Mouse (Mus musculus): ENCODE data around the gene Syce2.
"Not testable (repeated sequence)": the region's sequence is repeated elsewhere in the genome, so short reads cannot be mapped to it uniquely, and the experiment has no call there.

The Syce2 gene

GRCm38 (mm10) chr8:84901752-84902151, 29.8 kb downstream of the Syce2 start, which contains the start of gene Klf1:
TSS of gene Klf1 (plus strand) at chr8:84901928.
- no peak for DNase-seq (ENCODE audit: low spot score in 2 of 2)

- no peak for DNase-seq (ENCODE audit: low spot score in 2 of 2)
Measured at GRCm38 (mm10) chr8:84902367-84902919, 30.5 kb downstream of the Syce2 start.

GRCm38 (mm10) chr8:84902920-84903661, 31.2 kb downstream of the Syce2 start:
- peak; percentile 79 to 86 for DNase-seq (ENCODE audit: low spot score in 2 of 2)

GRCm38 (mm10) chr8:84904351-84904750, 32.4 kb downstream of the Syce2 start:
- DNase-seq (ENCODE audit: low spot score in 2 of 2), result no peak

GRCm38 (mm10) chr8:84907037-84907436, 35.1 kb downstream of the Syce2 start:
- DNase-seq (ENCODE audit: low spot score in 2 of 2), result no peak

- DNase-seq (ENCODE audit: low spot score in 2 of 2), result no peak
Measured at GRCm38 (mm10) chr8:84907493-84907892, 35.6 kb downstream of the Syce2 start.

GRCm38 (mm10) chr8:84907979-84908378, 36.1 kb downstream of the Syce2 start:
- DNase-seq (ENCODE audit: low spot score in 2 of 2), result not testable (repeated sequence)

GRCm38 (mm10) chr8:84908421-84909161, 36.7 kb downstream of the Syce2 start, which contains the start of gene Dnase2a:
TSS of gene Dnase2a (plus strand) at chr8:84908560.
- DNase-seq (ENCODE audit: low spot score in 2 of 2), result peak; percentile 77 to 84

GRCm38 (mm10) chr8:84909162-84909767, 37.4 kb downstream of the Syce2 start:
- no peak for DNase-seq (ENCODE audit: low spot score in 2 of 2)

- no peak for DNase-seq (ENCODE audit: low spot score in 2 of 2)
Measured at GRCm38 (mm10) chr8:84909949-84910348, 38.0 kb downstream of the Syce2 start.

- DNase-seq (ENCODE audit: low spot score in 2 of 2), result no peak
Measured at GRCm38 (mm10) chr8:84910551-84910950, 38.6 kb downstream of the Syce2 start.

GRCm38 (mm10) chr8:84911854-84912253, 39.9 kb downstream of the Syce2 start:
- no peak for DNase-seq (ENCODE audit: low spot score in 2 of 2)

GRCm38 (mm10) chr8:84912391-84912790, 40.5 kb downstream of the Syce2 start:
- no peak for DNase-seq (ENCODE audit: low spot score in 2 of 2)

GRCm38 (mm10) chr8:84912895-84913501, 41.1 kb downstream of the Syce2 start:
- no peak for DNase-seq (ENCODE audit: low spot score in 2 of 2)

GRCm38 (mm10) chr8:84913502-84913900, 41.6 kb downstream of the Syce2 start:
- no peak for DNase-seq (ENCODE audit: low spot score in 2 of 2)

GRCm38 (mm10) chr8:84913960-84914359, 42.0 kb downstream of the Syce2 start:
- no peak for DNase-seq (ENCODE audit: low spot score in 2 of 2)

- DNase-seq (ENCODE audit: low spot score in 2 of 2), result no peak
Measured at GRCm38 (mm10) chr8:84915269-84915668, 43.4 kb downstream of the Syce2 start.

- no peak for DNase-seq (ENCODE audit: low spot score in 2 of 2)
Measured at GRCm38 (mm10) chr8:84917781-84918180, 45.9 kb downstream of the Syce2 start.

GRCm38 (mm10) chr8:84918646-84919045, 46.7 kb downstream of the Syce2 start:
- DNase-seq (ENCODE audit: low spot score in 2 of 2), result no peak

- no peak for DNase-seq (ENCODE audit: low spot score in 2 of 2)
Measured at GRCm38 (mm10) chr8:84921596-84921995, 49.7 kb downstream of the Syce2 start.

- no peak for DNase-seq (ENCODE audit: low spot score in 2 of 2)
Measured at GRCm38 (mm10) chr8:84925557-84925956, 53.6 kb downstream of the Syce2 start.

- no peak for DNase-seq (ENCODE audit: low spot score in 2 of 2)
Measured at GRCm38 (mm10) chr8:84927513-84927912, 55.6 kb downstream of the Syce2 start.
